40 mouse cellular contexts compared by ENCODE assay signal in the genomic region with DNA sequence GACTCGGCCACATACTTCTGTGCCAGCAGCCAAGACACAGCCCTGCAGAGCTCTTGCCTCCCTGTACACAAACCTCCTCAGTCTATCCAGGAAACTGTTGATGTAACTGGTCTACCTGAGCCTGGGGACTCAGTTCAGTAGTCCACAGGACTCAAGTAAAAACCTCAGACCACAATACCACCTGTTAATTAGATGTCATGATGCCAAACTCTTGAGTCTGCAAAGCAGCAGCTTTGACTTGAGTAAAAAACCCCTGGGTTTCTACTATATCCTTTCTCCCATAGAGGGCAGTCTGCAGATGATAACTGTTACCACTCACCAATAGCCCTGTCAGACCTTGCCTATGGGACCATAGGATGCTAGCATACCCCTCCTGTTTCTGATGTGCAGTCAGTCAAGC. TPM values are rescaled to one million over a fixed set of nuclear protein-coding genes. Genes with fewer than 3 reads are reported as not detected.
DNase-seq lines count a peak whose midpoint lies in the region; ATAC-seq and TF ChIP-seq lines count a peak whose summit lies in the region.
"Had no signal": no experiment of that assay in that cellular context is flagged by ENCODE, and none has a peak within 500 bp of the region (broad histone marks: within the 10 kb centered on the region; RNA-seq: fewer than 3 reads in every experiment).

No protein-coding gene starts in this region.

- TF ChIP-seq CTCF in intestine, postnatal 0 days (IDR thresholded peaks at IDR 0.05; ENCODE audit: low read depth): 0 out of 2 replicates have a peak, but pooled peaks have one; percentile 15
- peak; percentile 17 for TF ChIP-seq CTCF in Patski (IDR thresholded peaks at IDR 0.05)

- 82% methylated on average over 1 of the region's 1 CpGs for WGBS in intestine, postnatal 0 days
- WGBS in intestine, embryonic 16.5 days: 83% methylated on average over 1 of the region's 1 CpGs

- H3K27ac ChIP-seq in intestine, postnatal 0 days (ENCODE audit: low read depth, low read length): no peak overlapping the region
- no peak overlapping the region for H3K27ac ChIP-seq in intestine, embryonic 16.5 days (ENCODE audit: low read length)
- H3K27ac ChIP-seq: embryonic facial prominence, embryonic 10.5 days; embryonic facial prominence, embryonic 15.5 days; hindbrain, embryonic 14.5 days; intestine, embryonic 15.5 days; limb, embryonic 13.5 days; lung, embryonic 15.5 days; midbrain, embryonic 10.5 days; midbrain, embryonic 15.5 days; neural tube, embryonic 12.5 days had no signal

- CTCF ChIA-PET in Patski (lab: Charles Lee): interaction anchor here (1.3 kb wide), 1 partner anchor 33 kb away, joined by 4 read pairs; no protein-coding TSS in a partner anchor

- in situ Hi-C loops in Patski (cut with MboI; ENCODE audit: low pct_unique_long_range_greater_than_20kb): no loop called here

- no peaks in the 10 kb centered on the region for H3K36me3 ChIP-seq in intestine, postnatal 0 days (ENCODE audit: control insufficient read depth, insufficient read depth)
- H3K36me3 ChIP-seq in intestine, embryonic 16.5 days (ENCODE audit: control insufficient read depth, insufficient read depth, low read length): no peaks in the 10 kb centered on the region
- H3K36me3 ChIP-seq: embryonic facial prominence, embryonic 10.5 days; embryonic facial prominence, embryonic 15.5 days; intestine, embryonic 15.5 days; limb, embryonic 13.5 days; lung, embryonic 15.5 days; midbrain, embryonic 10.5 days; midbrain, embryonic 15.5 days; neural tube, embryonic 12.5 days had no signal

- no peaks in the 10 kb centered on the region for H3K27me3 ChIP-seq in intestine, postnatal 0 days (replicated peaks; ENCODE audit: control insufficient read depth, insufficient read depth, low read length)
- H3K27me3 ChIP-seq in intestine, embryonic 16.5 days (replicated peaks; ENCODE audit: control insufficient read depth, insufficient read depth, low read length): no peaks in the 10 kb centered on the region
- H3K27me3 ChIP-seq in Patski: peaks cover 5% of the 10 kb centered on the region
- H3K27me3 ChIP-seq: embryonic facial prominence, embryonic 15.5 days; intestine, embryonic 15.5 days; limb, embryonic 13.5 days; lung, embryonic 15.5 days; midbrain, embryonic 15.5 days; neural tube, embryonic 12.5 days had no signal

- POLR2A ChIA-PET in Patski (lab: Charles Lee): no interaction called here

- no peak for ATAC-seq in intestine, postnatal 0 days
- no peak for ATAC-seq in intestine, embryonic 16.5 days
- ATAC-seq in Patski: peak; percentile 54
- peak; percentile 56 for ATAC-seq in inflammation-experienced regulatory T-cells, adult 6 months
- ATAC-seq in erythroid progenitor cell, adult 5-6 weeks (replicated peaks; ENCODE audit: low FRiP score, poor library complexity, severe bottlenecking): no peak
- ATAC-seq: forebrain, embryonic 16.5 days; intestine, embryonic 15.5 days; midbrain, embryonic 15.5 days had no signal

- H3K4me2 ChIP-seq in intestine, postnatal 0 days (replicated peaks; ENCODE audit: low read depth): no peak overlapping the region
- H3K4me2 ChIP-seq in intestine, embryonic 16.5 days (ENCODE audit: low read depth, low read length): no peak overlapping the region
- H3K4me2 ChIP-seq: embryonic facial prominence, embryonic 15.5 days; heart, embryonic 11.5 days; hindbrain, embryonic 14.5 days; intestine, embryonic 15.5 days; limb, embryonic 13.5 days; liver, embryonic 11.5 days; lung, embryonic 15.5 days; midbrain, embryonic 15.5 days; neural tube, embryonic 12.5 days had no signal

- no peaks in the 10 kb centered on the region for H3K9me3 ChIP-seq in intestine, postnatal 0 days (ENCODE audit: control insufficient read depth)
- no peaks in the 10 kb centered on the region for H3K9me3 ChIP-seq in intestine, embryonic 16.5 days (ENCODE audit: control insufficient read depth, low read length)
- H3K9me3 ChIP-seq: embryonic facial prominence, embryonic 10.5 days; embryonic facial prominence, embryonic 15.5 days; intestine, embryonic 15.5 days; limb, embryonic 13.5 days; lung, embryonic 15.5 days; midbrain, embryonic 10.5 days; midbrain, embryonic 15.5 days; neural tube, embryonic 12.5 days had no signal

- no peaks in the 10 kb centered on the region for H3K4me1 ChIP-seq in intestine, postnatal 0 days (replicated peaks; ENCODE audit: control insufficient read depth, insufficient read depth, low read length)
- no peaks in the 10 kb centered on the region for H3K4me1 ChIP-seq in intestine, embryonic 16.5 days (ENCODE audit: control insufficient read depth, insufficient read depth, low read length)
- H3K4me1 ChIP-seq: embryonic facial prominence, embryonic 10.5 days; embryonic facial prominence, embryonic 15.5 days; intestine, embryonic 15.5 days; limb, embryonic 13.5 days; lung, embryonic 15.5 days; midbrain, embryonic 10.5 days; midbrain, embryonic 15.5 days; neural tube, embryonic 12.5 days had no signal

- H3K9ac ChIP-seq in intestine, postnatal 0 days (ENCODE audit: low read depth, low read length): no peak overlapping the region
- H3K9ac ChIP-seq in intestine, embryonic 16.5 days (ENCODE audit: low read depth, low read length): no peak overlapping the region
- H3K9ac ChIP-seq: embryonic facial prominence, embryonic 15.5 days; hindbrain, embryonic 14.5 days; intestine, embryonic 15.5 days; limb, embryonic 13.5 days; lung, embryonic 15.5 days; midbrain, embryonic 15.5 days; neural tube, embryonic 12.5 days had no signal

- H3K4me3 ChIP-seq in intestine, postnatal 0 days (ENCODE audit: low read depth, low read length): no peak overlapping the region
- no peak overlapping the region for H3K4me3 ChIP-seq in intestine, embryonic 16.5 days (ENCODE audit: low read length)
- H3K4me3 ChIP-seq: embryonic facial prominence, embryonic 10.5 days; embryonic facial prominence, embryonic 15.5 days; intestine, embryonic 15.5 days; limb, embryonic 13.5 days; lung, embryonic 15.5 days; midbrain, embryonic 10.5 days; midbrain, embryonic 15.5 days; neural tube, embryonic 12.5 days had no signal

- peak; percentile 52 for DNase-seq in 416B (ENCODE audit: low read depth)
- no peak for DNase-seq in Patski (ENCODE audit: low read depth, low spot score)
- no peak for DNase-seq in Muller cell, postnatal 12 days (ENCODE audit: inconsistent ontology term)
- DNase-seq in heart, adult 18-20 months: no peak
- DNase-seq: adrenal gland, adult 2 months; adrenal gland, postnatal 36 days; cerebellum, adult 2 months; cerebellum, postnatal 14 days; gastrocnemius, postnatal 14 days; heart, postnatal 4 days; kidney, postnatal 14 days; spleen, adult 18-20 months had no signal

RNA-seq across cellular contexts. Expression of a gene that starts 12.7 kb away (rescaled TPM):
- polyA plus RNA-seq in intestine, postnatal 0 days (2015; fragmentation: Nextera tagmentation; extraction: Ambion mirVana): 2.2 and 5.2 TPM in 2 replicates
- 3.6 and 6.0 TPM in 2 replicates for polyA plus RNA-seq in intestine, embryonic 16.5 days (2015; fragmentation: Nextera tagmentation; extraction: Ambion mirVana)
- 0.09 TPM for polyA plus RNA-seq in Patski (2021)
- under 1 TPM; 0.26 to 0.33 (median 0.31) TPM for polyA plus RNA-seq in inflammation-experienced regulatory T-cells, adult 6 months (2017; shearing (Covaris generic))
- total RNA-seq in erythroid progenitor cell, adult 5-6 weeks (2015; ENCODE audit: low replicate concordance): not detected in 2 replicates
- total RNA-seq in erythroid progenitor cell, adult 5-6 weeks (2017; ENCODE audit: low replicate concordance): not detected in 2 replicates
- not detected for total RNA-seq in heart, adult 18-20 months (2021)
- total RNA-seq: adrenal gland, adult 2 months; adrenal gland, postnatal 36 days; gastrocnemius, postnatal 14 days; heart, postnatal 4 days; layer of hippocampus, adult 18-20 months; layer of hippocampus, postnatal 10 days; left cerebral cortex, adult 18-20 months; left cerebral cortex, postnatal 36 days; megakaryocyte progenitor cell, adult 5-6 weeks; MEL had no signal
- polyA plus RNA-seq: brain, embryonic 14.5 days; cerebellum, adult 2 months; embryonic facial prominence, embryonic 10.5 days; embryonic facial prominence, embryonic 15.5 days; forebrain, embryonic 16.5 days; heart, embryonic 11.5 days; heart, postnatal 0 days; hindbrain, embryonic 14.5 days; kidney, embryonic 14.5 days; limb, embryonic 13.5 days; liver, embryonic 11.5 days; lung, embryonic 15.5 days; midbrain, embryonic 10.5 days; midbrain, embryonic 15.5 days; neural tube, embryonic 12.5 days had no signal

RNA-seq across cellular contexts. Expression of a gene that starts 48.7 kb away (rescaled TPM):
- 0.93 and 2.5 TPM in 2 replicates for polyA plus RNA-seq in intestine, postnatal 0 days (2015; fragmentation: Nextera tagmentation; extraction: Ambion mirVana)
- 0.39 and 0.59 TPM in 2 replicates for polyA plus RNA-seq in intestine, embryonic 16.5 days (2015; fragmentation: Nextera tagmentation; extraction: Ambion mirVana)
- polyA plus RNA-seq in Patski (2021): not detected
- polyA plus RNA-seq in inflammation-experienced regulatory T-cells, adult 6 months (2017; shearing (Covaris generic)): 1 to 10 TPM in 2 of 3 experiments, under 1 TPM in 1; 0.75 to 5.1 (median 3.6) TPM
- total RNA-seq in erythroid progenitor cell, adult 5-6 weeks (2015; ENCODE audit: low replicate concordance): not detected in 2 replicates
- total RNA-seq in erythroid progenitor cell, adult 5-6 weeks (2017; ENCODE audit: low replicate concordance): not detected in 2 replicates
- total RNA-seq in heart, adult 18-20 months (2021): not detected
- total RNA-seq: adrenal gland, adult 2 months; adrenal gland, postnatal 36 days; gastrocnemius, postnatal 14 days; granulocyte monocyte progenitor cell, adult 5-6 weeks; heart, postnatal 4 days; layer of hippocampus, adult 18-20 months; layer of hippocampus, postnatal 10 days; left cerebral cortex, adult 18-20 months; left cerebral cortex, postnatal 36 days; megakaryocyte progenitor cell, adult 5-6 weeks; MEL had no signal
- polyA plus RNA-seq: adrenal gland, adult 2 months; brain, embryonic 14.5 days; cerebellum, adult 2 months; embryonic facial prominence, embryonic 10.5 days; embryonic facial prominence, embryonic 15.5 days; forebrain, embryonic 16.5 days; heart, postnatal 0 days; hindbrain, embryonic 14.5 days; kidney, embryonic 14.5 days; limb, embryonic 13.5 days; liver, embryonic 11.5 days; liver, embryonic 16.5 days; lung, embryonic 15.5 days; midbrain, embryonic 10.5 days; midbrain, embryonic 15.5 days; neural tube, embryonic 12.5 days; urinary bladder, adult 2 months had no signal

Comparison
In these comparisons a context has a peak if more than half of its experiments do, and no peak if none do; other contexts are left out.
1. ATAC-seq: peak in Patski (single experiment) and inflammation-experienced regulatory T-cells, adult 6 months (single experiment); none in intestine, postnatal 0 days (single experiment), intestine, embryonic 16.5 days (single experiment) and erythroid progenitor cell, adult 5-6 weeks (single experiment).